Comparison of ENCODE assay signal across 18 mouse cellular contexts in the genomic region with DNA sequence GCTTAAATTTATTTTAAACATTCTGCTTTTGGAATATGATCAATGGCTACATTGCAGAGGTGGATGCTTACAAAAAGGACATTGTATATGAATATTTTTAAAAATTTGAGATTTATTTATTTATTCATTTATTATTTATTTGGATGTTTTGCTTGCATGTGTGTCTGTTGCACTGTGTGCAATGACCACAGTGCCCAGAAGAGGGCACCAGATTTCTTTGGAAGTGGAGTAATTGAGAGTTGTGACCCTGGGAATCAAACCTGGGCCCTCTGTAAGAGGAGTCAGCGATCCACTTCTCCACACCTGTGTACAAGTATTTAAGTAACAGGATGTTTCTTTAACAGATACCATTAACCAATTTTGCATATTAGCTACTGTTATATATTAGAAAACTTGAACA. TPM values are rescaled to one million over a fixed set of nuclear protein-coding genes. Genes with fewer than 3 reads are reported as not detected.
DNase-seq lines count a peak whose midpoint lies in the region; ATAC-seq and TF ChIP-seq lines count a peak whose summit lies in the region.
"Had no signal": no experiment of that assay in that cellular context is flagged by ENCODE, and none has a peak within 500 bp of the region (broad histone marks: within the 10 kb centered on the region; RNA-seq: fewer than 3 reads in every experiment).

No protein-coding gene starts in this region.

- WGBS in heart, adult 2 months, result 81% methylated on average over 1 of the region's 1 CpGs
- WGBS in lung, postnatal 0 days, result 86% methylated on average over 1 of the region's 1 CpGs

- no peak for ATAC-seq in lung, postnatal 0 days
- ATAC-seq in megakaryocyte progenitor cell, adult 5-6 weeks (replicated peaks; ENCODE audit: poor library complexity), result 0 out of 2 replicates have a peak, but pooled peaks have one; percentile 34
- no peak for ATAC-seq in monocyte, adult 5-6 weeks (replicated peaks; ENCODE audit: insufficient number of reproducible peaks, low FRiP score, low TSS enrichment, poor library complexity, severe bottlenecking)
- ATAC-seq: forebrain, embryonic 16.5 days had no signal

- H3K9ac ChIP-seq in heart, adult 2 months (ENCODE audit: low read depth, low read length), result no peak overlapping the region
- no peak overlapping the region for H3K9ac ChIP-seq in lung, postnatal 0 days (replicated peaks; ENCODE audit: low read depth)
- H3K9ac ChIP-seq: hindbrain, embryonic 12.5 days; limb, embryonic 15.5 days had no signal

- no peaks in the 10 kb centered on the region for H3K36me3 ChIP-seq in heart, adult 2 months (ENCODE audit: control insufficient read depth, insufficient read depth, low read length)
- H3K36me3 ChIP-seq in lung, postnatal 0 days (ENCODE audit: insufficient read depth, low read length), result no peaks in the 10 kb centered on the region
- H3K36me3 ChIP-seq: hindbrain, embryonic 12.5 days; limb, embryonic 15.5 days had no signal

- intact Hi-C loops in heart, adult 2 months (cut with DNase I), result no loop called here
- intact Hi-C loops in heart, postnatal 10 days (cut with DNase I), result no loop called here

- no peak for TF ChIP-seq POLR2A in heart, adult 2 months (IDR thresholded peaks at IDR 0.05; ENCODE audit: insufficient read depth, low read depth, low read length)

- no peaks in the 10 kb centered on the region for H3K9me3 ChIP-seq in lung, postnatal 0 days (ENCODE audit: low read length)
- H3K9me3 ChIP-seq: hindbrain, embryonic 12.5 days; limb, embryonic 15.5 days had no signal

- no peaks in the 10 kb centered on the region for H3K27me3 ChIP-seq in heart, adult 2 months (ENCODE audit: control insufficient read depth, insufficient read depth, low read length)
- no peaks in the 10 kb centered on the region for H3K27me3 ChIP-seq in lung, postnatal 0 days (replicated peaks; ENCODE audit: insufficient read depth, low read length)
- H3K27me3 ChIP-seq: hindbrain, embryonic 12.5 days; limb, embryonic 15.5 days had no signal

- H3K4me3 ChIP-seq in heart, adult 2 months, result no peak overlapping the region
- H3K4me3 ChIP-seq in lung, postnatal 0 days (ENCODE audit: low read depth, low read length), result no peak overlapping the region
- H3K4me3 ChIP-seq: erythroblast, embryonic 14.5 days; hindbrain, embryonic 12.5 days; limb, embryonic 15.5 days had no signal

- DNase-seq in heart, adult 2 months, result no peak
- no peak for DNase-seq in heart, adult 18-20 months
- DNase-seq in lung, postnatal 0 days (ENCODE audit: low spot score), result no peak
- DNase-seq in lung, postnatal 36 days, result no peak
- peak; percentile 30 for DNase-seq in NIH3T3 (ENCODE audit: low read depth)
- no peak for DNase-seq in heart, postnatal 10 days
- DNase-seq: kidney, adult 18-20 months; lung, adult 2 months; midbrain, embryonic 14.5 days; retina, postnatal 1 day; thymus, adult 18-20 months had no signal

- peak; percentile 34 for TF ChIP-seq CTCF in heart, adult 2 months (IDR thresholded peaks at IDR 0.05)
- TF ChIP-seq CTCF in lung, postnatal 0 days (IDR thresholded peaks at IDR 0.05), result peak; percentile 33

- H3K4me1 ChIP-seq in heart, adult 2 months (ENCODE audit: control insufficient read depth, insufficient read depth, low read length), result no peaks in the 10 kb centered on the region
- H3K4me1 ChIP-seq in lung, postnatal 0 days (ENCODE audit: insufficient read depth, low read depth, low read length), result no peaks in the 10 kb centered on the region
- H3K4me1 ChIP-seq: hindbrain, embryonic 12.5 days; limb, embryonic 15.5 days had no signal

- no peak for TF ChIP-seq EP300 in heart, adult 2 months (IDR thresholded peaks at IDR 0.05; ENCODE audit: insufficient read depth, low read depth, low read length)
- no peak for TF ChIP-seq EP300 in lung, postnatal 0 days (IDR thresholded peaks at IDR 0.05)

- no peak overlapping the region for H3K4me2 ChIP-seq in lung, postnatal 0 days (replicated peaks; ENCODE audit: low read depth, low read length)
- H3K4me2 ChIP-seq: hindbrain, embryonic 12.5 days; limb, embryonic 15.5 days had no signal

- no peak overlapping the region for H3K27ac ChIP-seq in heart, adult 2 months
- no peak overlapping the region for H3K27ac ChIP-seq in lung, postnatal 0 days (ENCODE audit: low read length)
- H3K27ac ChIP-seq: hindbrain, embryonic 12.5 days; limb, embryonic 15.5 days; macrophage had no signal

- no peaks in the 10 kb centered on the region; the same call in 1 of the 2 replicates for H3K79me2 ChIP-seq in heart, adult 2 months (replicated peaks; ENCODE audit: control insufficient read depth, insufficient read depth, low read length)

RNA-seq across cellular contexts. Expression of gene Negr1, which starts 14.7 kb away (rescaled TPM):
- total RNA-seq in heart, adult 2 months (2021), result 1 to 10 TPM in 1 of 2 experiments, under 1 TPM in 1; 0.65 to 1.1 TPM
- polyA plus RNA-seq in heart, adult 2 months (2012; rRNA removed), result 1.1 and 1.3 TPM in 2 replicates
- total RNA-seq in heart, adult 18-20 months (2021), result 1 to 10 TPM in 1 of 2 experiments, under 1 TPM in 1; 0.40 to 1.9 TPM
- 1.00 and 1.3 TPM in 2 replicates for polyA plus RNA-seq in lung, postnatal 0 days (2015; fragmentation: Nextera tagmentation; extraction: Ambion mirVana)
- total RNA-seq in megakaryocyte progenitor cell, adult 5-6 weeks (2015), result not detected in 2 replicates
- total RNA-seq in megakaryocyte progenitor cell, adult 5-6 weeks (2017), result not detected in 2 replicates
- total RNA-seq in heart, postnatal 10 days (2021), result 1 to 10 TPM; 1.9 to 3.3 TPM
- not detected in 3 replicates for total RNA-seq in monocyte, adult 5-6 weeks (2017)
- polyA plus RNA-seq: macrophage had no signal
